Mouse (Mus musculus) embryonic facial prominence, embryonic 15.5 days (tissue): Measurements from ENCODE around the gene Nckap5. TPM values are rescaled to one million over a fixed set of nuclear protein-coding genes. Genes with fewer than 3 reads are reported as not detected.

Source experiments
- ATAC-seq: fragments of 200-750 bp; cut with Nextera tagmentation; 2 replicates; pipeline ENCODE4 v1.8.0; 2017; ENCODE audit warnings: low read depth, moderate TSS enrichment; ENCODE audit not compliant: insufficient number of reproducible peaks, low FRiP score, low TSS enrichment
- H3K27ac ChIP-seq: fragments of 300-500 bp; sonication (generic); replicated peaks from 2 replicates; pipeline ENCODE4 v1.5.1; 2015; ENCODE audit warnings: mild to moderate bottlenecking, inconsistent platforms
- H3K27me3 ChIP-seq: fragments of 300-500 bp; sonication (generic); 2 replicates; pipeline ENCODE4 v1.6.1; 2015; ENCODE audit warnings: inconsistent platforms
- H3K36me3 ChIP-seq: fragments of 300-500 bp; sonication (generic); 2 replicates; pipeline ENCODE4 v1.6.1; 2015; ENCODE audit warnings: mild to moderate bottlenecking, inconsistent platforms
- H3K4me1 ChIP-seq: fragments of 300-500 bp; sonication (generic); 2 replicates; pipeline ENCODE4 v1.6.1; 2015; ENCODE audit warnings: inconsistent platforms
- H3K4me2 ChIP-seq: fragments of 300-500 bp; sonication (generic); replicated peaks from 2 replicates; pipeline ENCODE4 v1.6.1; 2015; ENCODE audit warnings: mild to moderate bottlenecking, inconsistent platforms
- H3K4me3 ChIP-seq: fragments of 300-500 bp; sonication (generic); replicated peaks from 2 replicates; pipeline ENCODE4 v1.5.1; 2015; ENCODE audit warnings: mild to moderate bottlenecking, inconsistent platforms
- H3K9ac ChIP-seq: fragments of 300-500 bp; sonication (generic); 2 replicates; pipeline ENCODE4 v1.6.1; 2015; ENCODE audit warnings: inconsistent platforms
- H3K9me3 ChIP-seq: fragments of 300-500 bp; sonication (generic); replicated peaks from 2 replicates; pipeline ENCODE4 v1.6.1; 2016; ENCODE audit warnings: inconsistent platforms
- WGBS: fragments of 180-500 bp; shearing (Covaris S2); methylation state at CpG from one replicate; pipeline ENCODE4 v1.1.7; 2015; 5-methylcytosine and 5-hydroxymethylcytosine counted together
- polyA plus RNA-seq: library from polyadenylated mRNA; unstranded; fragments of >200 nt; fragmentation: Nextera tagmentation; extraction: Ambion mirVana; gene quantifications from 2 replicates; pipeline ENCODE4 v1.2.1, GENCODE M21; 2015

Gene Nckap5
- polyA plus RNA-seq, 1 experiment from 2014 or later = 9.8 TPM

- WGBS = 40% methylated on average over 6 of the region's 6 CpGs
Measured at GRCm38 (mm10) chr1:126765506-126766170, 65.0 kb downstream of the Nckap5 start.

GRCm38 (mm10) chr1:126764201-126764600, 66.4 kb downstream of the Nckap5 start:
- H3K4me3 ChIP-seq = no peak overlapping the region
- H3K9me3 ChIP-seq = no peaks in the 10 kb centered on the region
- no peak overlapping the region for H3K9ac ChIP-seq
- H3K36me3 ChIP-seq = no peaks in the 10 kb centered on the region
- no peaks in the 10 kb centered on the region for H3K27me3 ChIP-seq
- no peak for ATAC-seq
- WGBS = 69% methylated on average over 3 of the region's 3 CpGs
- no peaks in the 10 kb centered on the region for H3K4me1 ChIP-seq
- no peak overlapping the region for H3K4me2 ChIP-seq
- no peak overlapping the region for H3K27ac ChIP-seq

More at GRCm38 (mm10) chr1:126765506-126766170, 65.0 kb downstream of the Nckap5 start:
- Histone ChIP-seq H3K9ac (no peak overlapping the region), H3K36me3 (no peaks in the 10 kb centered on the region), H3K27ac (no peak overlapping the region), H3K9me3 (no peaks in the 10 kb centered on the region), H3K27me3 (no peaks in the 10 kb centered on the region), H3K4me1 (no peaks in the 10 kb centered on the region), H3K4me3 (no peak overlapping the region), H3K4me2 (no peak overlapping the region)
- no peak for ATAC-seq

- no peak for ATAC-seq
- Histone ChIP-seq H3K9ac (no peak overlapping the region), H3K4me3 (no peak overlapping the region), H3K4me2 (no peak overlapping the region), H3K9me3 (no peaks in the 10 kb centered on the region), H3K36me3 (no peaks in the 10 kb centered on the region), H3K27me3 (no peaks in the 10 kb centered on the region), H3K4me1 (no peaks in the 10 kb centered on the region), H3K27ac (no peak overlapping the region)
- 87% methylated on average over 2 of the region's 2 CpGs for WGBS
Measured at GRCm38 (mm10) chr1:126763192-126763591, 67.4 kb downstream of the Nckap5 start.

- Histone ChIP-seq H3K9ac (no peak overlapping the region), H3K4me1 (no peaks in the 10 kb centered on the region), H3K36me3 (no peaks in the 10 kb centered on the region), H3K27me3 (no peaks in the 10 kb centered on the region), H3K4me3 (no peak overlapping the region), H3K27ac (no peak overlapping the region), H3K9me3 (no peaks in the 10 kb centered on the region), H3K4me2 (no peak overlapping the region)
- 68% methylated on average over 2 of the region's 2 CpGs for WGBS
- ATAC-seq = no peak
Measured at GRCm38 (mm10) chr1:126760386-126760785, 70.2 kb downstream of the Nckap5 start.

- Histone ChIP-seq H3K27ac (no peak overlapping the region), H3K4me1 (no peaks in the 10 kb centered on the region), H3K4me3 (no peak overlapping the region), H3K9ac (no peak overlapping the region), H3K4me2 (no peak overlapping the region), H3K27me3 (no peaks in the 10 kb centered on the region), H3K36me3 (no peaks in the 10 kb centered on the region), H3K9me3 (no peaks in the 10 kb centered on the region)
- 62% methylated on average over 5 of the region's 5 CpGs for WGBS
- ATAC-seq = no peak
Measured at GRCm38 (mm10) chr1:126755682-126756081, 74.9 kb downstream of the Nckap5 start.

- no peaks in the 10 kb centered on the region for H3K36me3 ChIP-seq
- H3K27ac ChIP-seq = no peak overlapping the region
- ATAC-seq = no peak
- H3K9me3 ChIP-seq = no peaks in the 10 kb centered on the region
- no peak overlapping the region for H3K4me3 ChIP-seq
- H3K9ac ChIP-seq = no peak overlapping the region
- no peaks in the 10 kb centered on the region for H3K27me3 ChIP-seq
- no peak overlapping the region for H3K4me2 ChIP-seq
- no peaks in the 10 kb centered on the region for H3K4me1 ChIP-seq
Measured at GRCm38 (mm10) chr1:126753611-126754010, 77.0 kb downstream of the Nckap5 start.

GRCm38 (mm10) chr1:126752247-126753037, 78.2 kb downstream of the Nckap5 start:
- Histone ChIP-seq H3K9me3 (no peaks in the 10 kb centered on the region), H3K4me3 (no peak overlapping the region), H3K4me1 (no peaks in the 10 kb centered on the region), H3K27me3 (no peaks in the 10 kb centered on the region), H3K27ac (no peak overlapping the region), H3K36me3 (no peaks in the 10 kb centered on the region), H3K9ac (no peak overlapping the region), H3K4me2 (no peak overlapping the region)
- 68% methylated on average over 13 of the region's 13 CpGs for WGBS
- ATAC-seq = no peak

GRCm38 (mm10) chr1:126751137-126751536, 79.5 kb downstream of the Nckap5 start:
- Histone ChIP-seq H3K27me3 (no peaks in the 10 kb centered on the region), H3K9me3 (no peaks in the 10 kb centered on the region), H3K27ac (no peak overlapping the region), H3K4me1 (no peaks in the 10 kb centered on the region), H3K4me2 (no peak overlapping the region), H3K4me3 (no peak overlapping the region), H3K36me3 (no peaks in the 10 kb centered on the region), H3K9ac (no peak overlapping the region)
- 62% methylated on average over 6 of the region's 6 CpGs for WGBS
- ATAC-seq = no peak

- H3K27ac ChIP-seq = no peak overlapping the region
- H3K4me2 ChIP-seq = no peak overlapping the region
- no peak overlapping the region for H3K4me3 ChIP-seq
- no peaks in the 10 kb centered on the region for H3K36me3 ChIP-seq
- no peaks in the 10 kb centered on the region for H3K9me3 ChIP-seq
- H3K9ac ChIP-seq = no peak overlapping the region
- no peaks in the 10 kb centered on the region for H3K4me1 ChIP-seq
- no peak for ATAC-seq
- H3K27me3 ChIP-seq = no peaks in the 10 kb centered on the region
- WGBS = 95% methylated on average over 3 of the region's 3 CpGs
Measured at GRCm38 (mm10) chr1:126750156-126750555, 80.4 kb downstream of the Nckap5 start.

- H3K4me1 ChIP-seq = no peaks in the 10 kb centered on the region
- no peak overlapping the region for H3K4me3 ChIP-seq
- H3K9me3 ChIP-seq = no peaks in the 10 kb centered on the region
- H3K27ac ChIP-seq = no peak overlapping the region
- H3K4me2 ChIP-seq = no peak overlapping the region
- WGBS = 66% methylated on average over 4 of the region's 4 CpGs
- no peak for ATAC-seq
- H3K27me3 ChIP-seq = no peaks in the 10 kb centered on the region
- H3K9ac ChIP-seq = no peak overlapping the region
- H3K36me3 ChIP-seq = no peaks in the 10 kb centered on the region
Measured at GRCm38 (mm10) chr1:126747914-126748313, 82.7 kb downstream of the Nckap5 start.

GRCm38 (mm10) chr1:126745482-126746136, 85.0 kb downstream of the Nckap5 start:
- ATAC-seq = no peak
- H3K4me2 ChIP-seq = no peak overlapping the region
- H3K9ac ChIP-seq = no peak overlapping the region
- no peaks in the 10 kb centered on the region for H3K4me1 ChIP-seq
- H3K36me3 ChIP-seq = no peaks in the 10 kb centered on the region
- H3K27ac ChIP-seq = no peak overlapping the region
- no peaks in the 10 kb centered on the region for H3K27me3 ChIP-seq
- 52% methylated on average over 4 of the region's 4 CpGs for WGBS
- no peak overlapping the region for H3K4me3 ChIP-seq
- no peaks in the 10 kb centered on the region for H3K9me3 ChIP-seq
